Mouse (Mus musculus): ENCODE measurements around the gene Krt222. TPM values are rescaled to one million over a fixed set of nuclear protein-coding genes. Genes with fewer than 3 reads are reported as not detected.
"Not testable (repeated sequence)": the region's sequence is repeated elsewhere in the genome, so short reads cannot be mapped to it uniquely, and the experiment has no call there.

The Krt222 gene
- polyA plus RNA-seq, 1 experiment from 2014 or later, result 4.1 TPM

- H3K27me3 ChIP-seq, result no peaks in the 10 kb centered on the region
- no peaks in the 10 kb centered on the region for H3K9me3 ChIP-seq
- no peak overlapping the region for H3K4me2 ChIP-seq
- H3K36me3 ChIP-seq, result no peaks in the 10 kb centered on the region
- no peak overlapping the region for H3K27ac ChIP-seq
- H3K4me3 ChIP-seq, result no peak overlapping the region
- WGBS, result 73% methylated on average over 4 of the region's 4 CpGs
- no peak overlapping the region for H3K9ac ChIP-seq
- no peak for ATAC-seq (ENCODE audit: low FRiP score)
- H3K4me1 ChIP-seq (replicated peaks), result 0 out of 2 replicates have a peak, but pooled peaks cover 4% of the 10 kb centered on the region
These were observed 12.3 kb upstream of the Krt222 start for GRCm38 (mm10) chr11:99256213-99256612.

- no peak overlapping the region for H3K4me3 ChIP-seq
- H3K27ac ChIP-seq, result no peak overlapping the region
- H3K9ac ChIP-seq, result no peak overlapping the region
- 0 out of 2 replicates have a peak, but pooled peaks cover 4% of the 10 kb centered on the region for H3K4me1 ChIP-seq (replicated peaks)
- H3K27me3 ChIP-seq, result no peaks in the 10 kb centered on the region
- no peaks in the 10 kb centered on the region for H3K9me3 ChIP-seq
- H3K4me2 ChIP-seq, result no peak overlapping the region
- WGBS, result 96% methylated on average over 8 of the region's 8 CpGs
- no peak for ATAC-seq (ENCODE audit: low FRiP score)
- no peaks in the 10 kb centered on the region for H3K36me3 ChIP-seq
These were observed 11.4 kb upstream of the Krt222 start for GRCm38 (mm10) chr11:99255316-99255715.

- no peak for ATAC-seq (ENCODE audit: low FRiP score)
- no peak overlapping the region for H3K27ac ChIP-seq
- H3K4me1 ChIP-seq (replicated peaks), result 0 out of 2 replicates have a peak, but pooled peaks cover 4% of the 10 kb centered on the region
- 66% methylated on average over 2 of the region's 2 CpGs for WGBS
- no peaks in the 10 kb centered on the region for H3K27me3 ChIP-seq
- no peak overlapping the region for H3K4me2 ChIP-seq
- no peaks in the 10 kb centered on the region for H3K36me3 ChIP-seq
- H3K9me3 ChIP-seq, result no peaks in the 10 kb centered on the region
- no peak overlapping the region for H3K9ac ChIP-seq
- no peak overlapping the region for H3K4me3 ChIP-seq
These were observed 10.0 kb upstream of the Krt222 start for GRCm38 (mm10) chr11:99253893-99254292.

GRCm38 (mm10) chr11:99252671-99253070 lies 8.8 kb upstream of the Krt222 start:
- H3K27ac ChIP-seq, result no peak overlapping the region
- H3K27me3 ChIP-seq, result no peaks in the 10 kb centered on the region
- 0 out of 2 replicates have a peak, but pooled peaks cover 4% of the 10 kb centered on the region for H3K4me1 ChIP-seq (replicated peaks)
- H3K9ac ChIP-seq, result no peak overlapping the region
- no peaks in the 10 kb centered on the region for H3K9me3 ChIP-seq
- H3K4me2 ChIP-seq, result no peak overlapping the region
- ATAC-seq (ENCODE audit: low FRiP score), result no peak
- H3K36me3 ChIP-seq, result no peaks in the 10 kb centered on the region
- WGBS, result 56% methylated on average over 8 of the region's 8 CpGs
- no peak overlapping the region for H3K4me3 ChIP-seq

- Histone ChIP-seq H3K9me3 (no peaks in the 10 kb centered on the region), H3K4me2 (no peak overlapping the region), H3K4me1 (replicated peaks) (0 out of 2 replicates have a peak, but pooled peaks cover 4% of the 10 kb centered on the region), H3K27me3 (no peaks in the 10 kb centered on the region), H3K9ac (no peak overlapping the region), H3K36me3 (no peaks in the 10 kb centered on the region), H3K27ac (no peak overlapping the region), H3K4me3 (no peak overlapping the region)
- WGBS, result 84% methylated on average over 3 of the region's 3 CpGs
- no peak for ATAC-seq (ENCODE audit: low FRiP score)
These were observed 6.8 kb upstream of the Krt222 start for GRCm38 (mm10) chr11:99250666-99251065.

GRCm38 (mm10) chr11:99250241-99250640 lies 6.4 kb upstream of the Krt222 start:
- 68% methylated on average over 5 of the region's 5 CpGs for WGBS
- Histone ChIP-seq H3K4me1 (replicated peaks) (0 out of 2 replicates have a peak, but pooled peaks cover 4% of the 10 kb centered on the region), H3K36me3 (no peaks in the 10 kb centered on the region), H3K9me3 (no peaks in the 10 kb centered on the region), H3K4me2 (no peak overlapping the region), H3K9ac (no peak overlapping the region), H3K27ac (no peak overlapping the region), H3K27me3 (no peaks in the 10 kb centered on the region), H3K4me3 (no peak overlapping the region)
- no peak for ATAC-seq (ENCODE audit: low FRiP score)

- Histone ChIP-seq H3K9ac (no peak overlapping the region), H3K9me3 (no peaks in the 10 kb centered on the region), H3K27ac (no peak overlapping the region), H3K4me3 (no peak overlapping the region), H3K4me1 (replicated peaks) (peaks cover 5% of the 10 kb centered on the region; the same call in 1 of the 2 replicates), H3K4me2 (no peak overlapping the region), H3K36me3 (no peaks in the 10 kb centered on the region), H3K27me3 (no peaks in the 10 kb centered on the region)
- no peak for ATAC-seq (ENCODE audit: low FRiP score)
- WGBS, result 67% methylated on average over 4 of the region's 4 CpGs
These were observed 5.2 kb upstream of the Krt222 start for GRCm38 (mm10) chr11:99249115-99249514.

GRCm38 (mm10) chr11:99247916-99248315 lies 4.0 kb upstream of the Krt222 start:
- H3K27ac ChIP-seq, result no peak overlapping the region
- H3K9ac ChIP-seq, result no peak overlapping the region
- no peaks in the 10 kb centered on the region for H3K36me3 ChIP-seq
- ATAC-seq (ENCODE audit: low FRiP score), result no peak
- no peak overlapping the region for H3K4me2 ChIP-seq
- H3K9me3 ChIP-seq, result no peaks in the 10 kb centered on the region
- WGBS, result 91% methylated on average over 4 of the region's 4 CpGs
- H3K4me3 ChIP-seq, result no peak overlapping the region
- no peaks in the 10 kb centered on the region for H3K27me3 ChIP-seq
- H3K4me1 ChIP-seq (replicated peaks), result peaks cover 11% of the 10 kb centered on the region

GRCm38 (mm10) chr11:99244519-99244918 lies 634 bp upstream of the Krt222 start:
- 46% methylated on average over 3 of the region's 3 CpGs for WGBS
- not testable (repeated sequence) for H3K36me3 ChIP-seq; H3K9ac ChIP-seq; H3K9me3 ChIP-seq; H3K4me1 ChIP-seq (replicated peaks); H3K27ac ChIP-seq; H3K27me3 ChIP-seq; ATAC-seq (ENCODE audit: low FRiP score); H3K4me3 ChIP-seq
- peak overlapping the region; percentile 53 for H3K4me2 ChIP-seq

- no peaks in the 10 kb centered on the region for H3K9me3 ChIP-seq
- H3K27me3 ChIP-seq, result no peaks in the 10 kb centered on the region
- no peak for ATAC-seq (ENCODE audit: low FRiP score)
- H3K4me2 ChIP-seq, result peak overlapping the region; percentile 53
- no peaks in the 10 kb centered on the region for H3K36me3 ChIP-seq
- H3K27ac ChIP-seq, result peak overlapping the region; percentile 83
- H3K4me1 ChIP-seq (replicated peaks), result peaks cover 10% of the 10 kb centered on the region
- WGBS, result 66% methylated on average over 3 of the region's 3 CpGs
- peak overlapping the region; percentile 71 for H3K9ac ChIP-seq
- H3K4me3 ChIP-seq, result peak overlapping the region; percentile 40
These were observed 575 bp downstream of the Krt222 start for GRCm38 (mm10) chr11:99243200-99243819.

GRCm38 (mm10) chr11:99242056-99242455 lies 1.8 kb downstream of the Krt222 start:
- H3K36me3 ChIP-seq, result no peaks in the 10 kb centered on the region
- no peak overlapping the region for H3K4me3 ChIP-seq
- H3K4me2 ChIP-seq, result no peak overlapping the region
- peaks cover 10% of the 10 kb centered on the region for H3K4me1 ChIP-seq (replicated peaks)
- ATAC-seq (ENCODE audit: low FRiP score), result no peak
- H3K27ac ChIP-seq, result no peak overlapping the region
- H3K9me3 ChIP-seq, result no peaks in the 10 kb centered on the region
- H3K27me3 ChIP-seq, result no peaks in the 10 kb centered on the region
- WGBS, result 81% methylated on average over 5 of the region's 5 CpGs
- H3K9ac ChIP-seq, result no peak overlapping the region

- H3K27me3 ChIP-seq, result no peaks in the 10 kb centered on the region
- H3K4me2 ChIP-seq, result no peak overlapping the region
- no peak overlapping the region for H3K27ac ChIP-seq
- WGBS, result 63% methylated on average over 14 of the region's 14 CpGs
- 0 out of 2 replicates have a peak, but pooled peaks cover 3% of the 10 kb centered on the region for H3K4me1 ChIP-seq (replicated peaks)
- H3K36me3 ChIP-seq, result no peaks in the 10 kb centered on the region
- H3K9me3 ChIP-seq, result no peaks in the 10 kb centered on the region
- no peak overlapping the region for H3K9ac ChIP-seq
- no peak for ATAC-seq (ENCODE audit: low FRiP score)
- H3K4me3 ChIP-seq, result no peak overlapping the region
These were observed 5.4 kb downstream of the Krt222 start for GRCm38 (mm10) chr11:99238468-99238867.

All from hindbrain, embryonic 13.5 days (tissue).